Mouse (Mus musculus) mouse embryonic stem cell (cell line): ENCODE data around the gene Riok2.
"Not testable (repeated sequence)": the region's sequence is repeated elsewhere in the genome, so short reads cannot be mapped to it uniquely, and the experiment has no call there.

Experiments used
- in situ Hi-C, 2 experiments: fragments of 300-500 bp; cut with MboI; formaldehyde crosslinking; loops; 1 replicate in 1 of 2; 3 replicates in 1 of 2; pipeline ENCODE4 v1.14.3; 2019 to 2020; ENCODE audit warnings: low sequenced_read_pairs in 2 of 2, low pct_unique_long_range_greater_than_20kb in 1 of 2, mixed read lengths in 1 of 2; ENCODE audit not compliant: unreplicated experiment in 1 of 2

The Riok2 gene

DNA sequence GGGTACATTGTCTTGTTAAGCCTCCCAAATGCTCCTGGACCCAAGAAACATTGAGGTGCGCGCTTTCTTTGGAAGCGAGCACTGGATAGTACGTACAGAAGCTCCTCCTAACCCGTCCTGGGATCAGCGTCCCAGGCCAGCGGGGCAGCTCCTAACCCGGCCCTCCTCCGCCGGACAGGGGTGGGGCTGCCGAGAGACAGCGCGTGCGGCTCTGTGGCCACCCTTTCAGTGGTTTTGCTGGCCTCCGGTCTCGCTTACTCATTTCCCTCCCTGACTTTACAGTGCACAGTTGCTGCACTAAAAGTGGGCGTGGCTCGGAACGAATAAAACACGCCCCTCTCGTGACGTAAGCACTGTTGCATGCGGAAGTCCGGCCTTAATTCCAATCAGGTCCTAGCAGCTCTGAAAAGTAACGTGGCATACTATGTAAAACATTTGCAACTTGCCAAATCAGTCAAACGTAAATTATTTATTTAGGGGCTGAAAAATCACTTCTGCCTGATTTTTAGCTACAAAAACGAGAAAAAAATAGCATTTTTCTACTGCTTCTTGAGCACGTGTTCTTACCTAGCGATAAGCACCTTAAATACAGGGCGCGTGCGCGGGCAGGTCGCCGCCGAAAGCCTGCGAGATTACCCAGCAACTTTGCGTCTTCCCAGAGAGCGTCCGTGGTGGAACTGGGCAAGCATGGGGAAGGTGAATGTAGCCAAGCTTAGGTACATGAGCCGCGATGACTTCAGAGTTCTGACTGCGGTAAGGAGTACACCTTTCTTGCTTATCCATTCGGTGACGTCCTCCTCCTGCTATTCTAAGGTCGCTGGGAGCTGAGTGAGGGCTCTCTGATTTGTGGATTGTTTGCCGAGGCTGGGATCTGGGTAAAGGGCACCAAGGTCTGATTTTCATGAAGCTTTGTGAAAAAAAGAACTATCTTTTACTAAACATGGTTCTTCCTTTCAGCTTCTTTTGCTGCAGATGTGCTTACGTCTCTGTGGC, at the start of gene Riok2:
Gene Riok2, plus strand, starts transcription at position 392 of the 993 bp plus-strand sequence.
- in situ Hi-C loops: no loop called here

- in situ Hi-C loops: not testable (repeated sequence)
Measured at GRCm38 (mm10) chr17:17326022-17326421, 48.1 kb upstream of the Riok2 start.

GRCm38 (mm10) chr17:17326636-17327035, 47.5 kb upstream of the Riok2 start:
- in situ Hi-C loops: no loop called here

DNA sequence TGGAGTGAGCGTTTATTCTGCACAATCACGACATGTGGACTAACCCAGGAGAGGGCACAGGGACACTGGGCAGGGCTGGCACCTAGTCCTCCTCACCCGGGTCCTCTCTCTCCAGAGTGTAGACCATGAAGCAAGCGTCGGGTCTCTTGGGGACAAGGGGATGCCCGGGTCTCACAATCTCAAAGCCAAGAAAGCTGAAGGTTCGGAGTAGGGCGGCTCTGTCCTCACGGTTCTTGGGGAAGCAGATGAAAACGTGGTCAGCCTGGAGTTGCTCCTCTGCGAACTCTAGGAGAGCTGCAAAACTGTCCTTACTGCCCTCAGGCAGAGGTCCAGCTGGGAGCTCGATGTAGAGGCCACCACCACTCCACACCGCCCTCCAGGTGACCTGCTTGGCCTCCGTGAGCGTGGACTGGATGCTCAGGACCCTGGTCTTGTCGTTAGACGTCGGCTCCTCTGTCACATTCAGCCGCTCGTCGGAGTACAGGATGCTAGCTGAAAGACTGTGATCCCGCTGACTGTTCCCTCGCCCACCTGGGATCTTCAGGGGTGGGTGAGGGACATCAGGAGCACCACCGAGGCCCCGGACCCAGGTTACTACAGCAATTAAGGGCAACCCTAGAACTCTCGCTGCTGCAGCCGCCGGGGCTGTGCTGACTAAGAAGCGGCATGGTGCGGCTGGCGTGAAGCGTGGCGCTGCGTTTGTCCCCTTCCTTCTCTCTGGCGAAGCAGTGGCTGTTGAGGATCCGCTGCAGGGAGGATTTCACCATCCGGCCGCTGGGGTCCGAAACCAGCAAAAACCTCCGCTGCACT, 28.5 kb upstream of the Riok2 start:
- in situ Hi-C loops: not testable (repeated sequence)

DNA sequence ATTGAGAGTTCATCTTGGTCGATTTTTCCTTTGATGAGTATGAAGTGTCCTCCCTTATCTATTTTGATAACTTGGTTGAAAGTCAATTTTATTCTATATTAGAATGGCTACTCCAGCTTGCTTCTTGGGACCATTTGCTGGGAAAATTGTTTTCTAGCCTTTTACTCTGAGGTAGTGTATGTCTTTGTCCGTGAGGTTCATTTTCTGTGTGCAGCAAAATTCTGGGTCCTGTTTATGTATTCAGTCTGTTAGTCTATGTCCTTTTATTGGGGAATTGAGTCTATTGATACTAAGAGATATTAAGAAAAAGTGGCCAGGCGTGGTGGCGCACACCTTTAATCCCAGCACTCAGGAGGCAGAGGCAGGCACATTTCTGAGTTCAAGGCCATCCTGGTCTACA, 27.8 kb upstream of the Riok2 start:
- in situ Hi-C loops: not testable (repeated sequence)

DNA sequence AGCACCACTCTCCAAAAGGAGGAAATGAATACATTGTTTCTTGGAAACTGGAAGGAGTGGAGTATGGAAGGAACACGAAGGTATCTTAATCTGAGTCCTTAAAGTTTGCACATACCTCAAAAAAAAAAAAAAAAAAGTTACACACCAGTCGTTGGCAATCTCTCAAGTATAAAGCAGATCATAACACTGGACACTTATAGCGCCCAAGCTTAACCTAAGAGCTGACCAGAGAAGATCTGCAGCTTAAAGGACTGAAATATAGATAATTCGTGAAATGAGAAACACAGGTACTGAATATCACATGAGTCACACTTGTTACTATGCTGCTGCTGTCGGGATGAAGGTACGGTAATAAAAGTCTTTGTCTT, 575 bp upstream of the Riok2 start:
- in situ Hi-C loops: no loop called here

DNA sequence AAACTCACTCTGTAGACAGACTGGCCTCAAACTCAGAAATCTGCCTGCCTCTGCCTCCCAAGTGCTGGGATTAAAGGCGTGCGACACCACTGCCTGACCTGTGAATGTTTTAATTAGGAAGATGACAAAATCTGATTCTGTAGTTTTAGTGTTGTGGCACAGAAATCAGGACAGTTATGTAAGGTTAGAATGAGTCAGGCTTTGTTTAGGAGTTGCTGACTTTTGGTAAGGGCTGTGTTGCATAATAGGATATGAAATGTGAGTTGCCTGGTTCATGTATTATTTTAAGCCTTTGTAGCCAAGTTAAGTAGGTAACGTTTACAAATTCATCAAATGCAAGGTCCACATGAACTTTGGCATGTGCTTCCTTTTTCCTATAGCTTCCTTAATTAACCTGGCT, 1.5 kb downstream of the Riok2 start:
- in situ Hi-C loops: no loop called here

- in situ Hi-C loops: no loop called here
Measured at GRCm38 (mm10) chr17:17383703-17384102, 9.6 kb downstream of the Riok2 start.

- in situ Hi-C loops: no loop called here
Measured at GRCm38 (mm10) chr17:17384502-17384901, 10.4 kb downstream of the Riok2 start.

DNA sequence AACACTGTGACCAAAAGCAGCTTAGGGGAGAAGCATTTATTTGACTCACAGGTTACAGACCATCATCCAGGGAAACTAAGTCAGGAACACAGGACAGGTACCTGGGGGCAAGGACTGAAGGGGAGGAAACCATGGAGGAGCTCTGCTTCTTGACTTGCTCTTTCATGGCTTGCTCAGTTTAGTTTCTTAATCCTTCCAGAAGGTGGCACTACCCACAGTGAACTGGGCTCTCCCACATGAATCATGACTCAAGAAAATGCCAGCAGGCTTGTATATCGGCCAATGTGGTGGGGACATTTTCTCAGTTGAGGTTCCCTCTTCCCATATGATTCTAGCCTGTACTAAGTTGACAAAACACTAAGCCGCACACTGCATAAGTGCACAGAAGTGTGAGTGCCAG, 12.0 kb downstream of the Riok2 start:
- in situ Hi-C loops: no loop called here

DNA sequence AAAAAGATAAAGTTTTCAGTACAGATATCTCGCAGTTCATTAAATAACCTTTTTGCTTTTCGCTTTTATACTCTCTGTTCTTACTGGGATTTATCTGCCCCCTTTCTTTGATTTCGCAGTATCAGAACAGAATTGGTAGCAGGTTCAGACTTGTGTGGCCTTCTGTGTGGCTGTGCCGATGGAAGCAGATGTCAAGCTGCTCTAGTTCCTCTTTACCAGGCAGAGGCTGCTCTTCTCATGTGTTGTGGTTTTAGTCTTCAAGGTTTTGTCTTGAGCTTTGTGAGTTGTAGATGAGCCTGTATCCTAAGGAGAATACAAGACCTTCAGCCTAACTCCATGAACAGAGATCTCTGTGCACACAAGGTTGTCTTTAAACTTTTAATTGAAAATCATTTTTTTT, 17.7 kb downstream of the Riok2 start:
- in situ Hi-C loops: loop anchor here (5.0 to 10.0 kb wide), 4 partner anchors 183 to 353 kb away; no protein-coding TSS in a partner anchor

GRCm38 (mm10) chr17:17392863-17393262, 18.8 kb downstream of the Riok2 start:
- in situ Hi-C loops: loop anchor here (5.0 to 10.0 kb wide), 4 partner anchors 182 to 352 kb away; no protein-coding TSS in a partner anchor

DNA sequence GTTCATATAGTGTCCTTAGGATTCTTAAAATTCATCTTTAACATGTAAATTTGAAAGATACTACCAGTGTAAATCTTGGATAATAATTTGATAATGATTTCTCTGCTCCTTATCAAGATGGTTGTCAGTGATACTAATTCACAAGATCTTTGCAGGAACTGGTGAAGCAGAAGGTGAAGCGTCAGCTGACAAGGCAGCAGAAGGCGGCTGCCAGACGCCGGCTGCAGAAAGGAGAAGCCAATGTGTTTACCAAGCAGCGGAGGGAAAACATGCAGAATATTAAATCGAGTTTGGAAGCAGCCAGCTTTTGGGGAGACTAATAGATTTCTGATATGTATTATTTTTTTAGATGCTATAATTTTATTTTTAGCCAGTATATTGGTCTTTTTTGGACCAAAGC, 19.2 kb downstream of the Riok2 start:
- in situ Hi-C loops: loop anchor here (5.0 to 10.0 kb wide), 4 partner anchors 182 to 352 kb away; no protein-coding TSS in a partner anchor

DNA sequence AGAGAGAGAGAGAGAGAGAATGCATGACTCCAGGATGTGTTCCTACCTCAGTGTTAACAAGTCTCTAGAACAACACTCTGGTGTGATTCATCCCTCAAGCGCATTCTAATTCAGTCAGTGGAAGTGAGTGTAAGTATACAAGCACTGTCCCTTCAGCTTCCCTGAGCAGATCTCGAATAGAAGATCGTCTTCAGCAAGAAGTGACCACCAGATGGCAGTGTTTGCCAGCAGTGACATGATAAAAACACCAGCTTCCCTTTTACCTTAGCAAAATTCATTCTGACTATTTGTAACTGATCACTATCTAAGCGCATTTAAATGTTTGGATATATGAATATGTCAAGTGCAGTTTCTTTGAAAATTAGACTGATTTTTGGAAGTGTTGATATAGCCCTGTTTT, 20.2 kb downstream of the Riok2 start:
- in situ Hi-C loops: loop anchor here (5.0 to 10.0 kb wide), 4 partner anchors 180 to 350 kb away; no protein-coding TSS in a partner anchor

DNA sequence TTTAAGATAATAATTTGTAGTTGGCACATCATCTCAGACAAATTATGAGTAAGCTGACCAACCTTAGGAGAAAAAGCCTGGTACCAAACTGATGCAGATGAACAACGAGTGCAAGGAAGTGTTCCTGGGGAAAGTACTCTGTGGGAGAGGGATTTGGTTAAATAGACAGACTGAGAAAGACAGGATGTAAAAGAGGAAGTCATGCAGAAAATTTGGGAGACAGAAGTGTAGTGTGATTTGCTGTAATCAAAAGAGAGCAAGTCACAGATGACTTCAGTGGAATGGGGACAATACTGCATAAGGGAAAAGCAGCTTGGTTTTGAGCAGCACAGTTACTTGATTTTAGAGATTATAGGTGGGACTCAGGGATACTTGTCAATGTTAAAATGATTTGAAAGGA, 22.8 kb downstream of the Riok2 start:
- in situ Hi-C loops: loop anchor here (10.0 kb wide), 3 partner anchors 178 to 348 kb away; no protein-coding TSS in a partner anchor

DNA sequence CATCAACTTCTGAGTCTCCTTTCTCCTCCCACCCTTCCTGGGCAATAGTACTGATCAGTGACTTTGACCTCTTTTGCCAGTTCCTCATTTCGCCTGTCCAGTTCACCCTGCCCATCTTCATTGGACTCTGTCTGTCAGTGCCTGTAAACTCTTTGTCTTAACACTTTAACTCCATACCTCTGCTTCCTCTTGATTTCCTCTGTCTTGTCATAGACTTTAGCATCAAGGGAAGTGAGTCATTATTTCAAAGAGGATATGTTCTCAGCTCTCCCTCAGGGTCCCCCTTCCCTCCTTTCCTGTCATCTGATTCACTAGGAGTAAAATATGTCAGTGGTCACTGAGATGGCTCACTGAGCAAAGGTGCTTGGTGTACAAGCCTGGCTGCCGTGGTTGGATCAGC, 24.6 kb downstream of the Riok2 start:
- in situ Hi-C loops: loop anchor here (10.0 kb wide), 3 partner anchors 176 to 346 kb away; no protein-coding TSS in a partner anchor

DNA sequence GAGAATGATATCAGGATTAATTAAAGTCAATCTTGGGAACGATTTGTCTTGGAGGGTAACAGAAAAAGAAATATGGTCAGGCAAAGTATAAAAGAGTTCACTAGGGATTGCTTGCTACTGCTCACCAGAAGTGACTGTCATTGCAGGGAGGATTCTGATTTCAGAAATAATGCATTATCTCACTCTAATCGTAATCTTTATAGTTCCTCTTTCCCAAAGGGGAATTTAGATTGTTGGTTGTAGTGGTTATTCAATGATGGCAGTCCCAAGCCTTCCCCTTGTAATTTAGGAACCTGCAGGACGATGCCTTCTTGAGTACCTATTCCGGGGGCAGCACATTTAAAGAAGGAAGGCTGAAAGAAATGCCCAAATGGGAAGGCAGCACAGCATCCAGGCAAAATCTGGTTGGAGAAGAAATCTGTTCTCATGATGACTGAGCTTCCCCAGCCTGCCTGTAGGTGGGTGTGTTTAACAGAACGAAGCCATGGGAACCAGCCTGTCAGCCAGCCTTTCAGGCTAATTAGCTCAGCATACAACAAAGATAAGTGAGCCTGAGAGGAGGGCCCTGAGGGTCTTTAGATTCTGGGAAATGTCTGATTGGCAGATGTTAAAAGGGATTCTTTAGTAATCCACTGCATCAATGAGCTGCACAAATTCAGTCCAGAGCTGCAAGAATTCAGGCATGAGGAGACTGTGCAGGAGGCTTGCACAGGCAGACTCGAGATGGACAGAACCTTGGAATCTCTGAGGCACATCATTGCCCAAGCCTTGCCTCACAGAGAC, 28.3 kb downstream of the Riok2 start, which contains the start of gene Lix1:
Gene Lix1, plus strand, starts transcription at position 451 of the 783 bp plus-strand sequence.
- in situ Hi-C loops: loop anchor here (5.0 to 10.0 kb wide), 3 partner anchors 112 to 342 kb away; no protein-coding TSS in a partner anchor

GRCm38 (mm10) chr17:17403038-17403437, 28.9 kb downstream of the Riok2 start:
- in situ Hi-C loops: loop anchor here (5.0 to 10.0 kb wide), 3 partner anchors 112 to 342 kb away; no protein-coding TSS in a partner anchor
